Mouse (Mus musculus) heart, adult 2 months (tissue): ENCODE measurements at regions not wholly inside any gene's neighbourhood (a gene's known extent, or its start where the extent isn't known, plus 50 kb on each side); places are given as distances from the start of the nearest gene placed in this dataset.

Experiments used
- DNase-seq, 2 experiments: peaks; one replicate each; pipeline ENCODE4 v3.0.0; 2021
- H3K27ac ChIP-seq: fragments of 200-600 bp; 2 replicates; pipeline ENCODE4 v1.8.1; 2022
- H3K27me3 ChIP-seq: fragments of 200-500 bp; 2 replicates; pipeline ENCODE4 v1.6.1; 2012; ENCODE audit warnings: mild to moderate bottlenecking, low read length, inconsistent platforms, mixed read lengths; ENCODE audit not compliant: control insufficient read depth, insufficient read depth
- H3K36me3 ChIP-seq: fragments of 200-500 bp; 2 replicates; pipeline ENCODE4 v1.6.1; 2012; ENCODE audit warnings: low read length, inconsistent platforms; ENCODE audit not compliant: control insufficient read depth, insufficient read depth
- H3K4me1 ChIP-seq: fragments of 200-500 bp; 2 replicates; pipeline ENCODE4 v1.6.1; 2011; ENCODE audit warnings: low read length; ENCODE audit not compliant: control insufficient read depth, insufficient read depth
- H3K4me3 ChIP-seq: fragments of 200-600 bp; 2 replicates; pipeline ENCODE4 v1.8.1; 2022
- H3K79me2 ChIP-seq: fragments of 200-500 bp; replicated peaks from 2 replicates; pipeline ENCODE4 v1.6.1; 2012; ENCODE audit warnings: mild to moderate bottlenecking, inconsistent platforms, low read length, moderate library complexity, mixed read lengths; ENCODE audit not compliant: control insufficient read depth, insufficient read depth
- H3K9ac ChIP-seq: fragments of 200-500 bp; 2 replicates; pipeline ENCODE4 v1.6.1; 2012; ENCODE audit warnings: low read depth, mild to moderate bottlenecking, control low read depth, inconsistent platforms, low read length, mixed read lengths
- CTCF ChIP-seq: fragments of 200-600 bp; IDR thresholded peaks from 2 replicates; pipeline ENCODE4 v1.8.1; 2022; ENCODE audit warnings: antibody characterized with exemption, mild to moderate bottlenecking, moderate library complexity
- EP300 ChIP-seq: fragments of 200-500 bp; IDR thresholded peaks from 2 replicates; pipeline ENCODE4 v1.6.1; 2011; ENCODE audit warnings: low read depth, low read length, control low read depth; ENCODE audit not compliant: insufficient read depth
- POLR2A ChIP-seq: fragments of 200-500 bp; IDR thresholded peaks from 2 replicates; pipeline ENCODE4 v1.6.1; 2011; ENCODE audit warnings: mild to moderate bottlenecking, low read depth, low read length, control low read depth; ENCODE audit not compliant: insufficient read depth
- WGBS: fragments of 180-500 bp; shearing (Covaris S2); methylation state at CpG from one replicate; pipeline ENCODE4 v1.1.7; 2018; 5-methylcytosine and 5-hydroxymethylcytosine counted together
- intact Hi-C: fragments of 180-260 bp; cut with DNase I; formaldehyde crosslinking; loops from one replicate; pipeline ENCODE4 v1.15.1; 2025

GRCm38 (mm10) chrX:145672776-145673175 lies 167.8 kb upstream of the Amot start:
- no peaks in the 10 kb centered on the region for H3K36me3 ChIP-seq
- no peak for DNase-seq
- intact Hi-C loops: loop anchor here (2.0 kb wide), 1 partner anchor 132 kb away; no protein-coding TSS in a partner anchor
- TF ChIP-seq CTCF (peak; percentile 87), EP300 (no peak), POLR2A (no peak)
- no peaks in the 10 kb centered on the region for H3K79me2 ChIP-seq
- no peaks in the 10 kb centered on the region for H3K27me3 ChIP-seq
- H3K27ac ChIP-seq: no peak overlapping the region
- H3K4me1 ChIP-seq: no peaks in the 10 kb centered on the region
- H3K4me3 ChIP-seq: no peak overlapping the region
- no peak overlapping the region for H3K9ac ChIP-seq

DNA sequence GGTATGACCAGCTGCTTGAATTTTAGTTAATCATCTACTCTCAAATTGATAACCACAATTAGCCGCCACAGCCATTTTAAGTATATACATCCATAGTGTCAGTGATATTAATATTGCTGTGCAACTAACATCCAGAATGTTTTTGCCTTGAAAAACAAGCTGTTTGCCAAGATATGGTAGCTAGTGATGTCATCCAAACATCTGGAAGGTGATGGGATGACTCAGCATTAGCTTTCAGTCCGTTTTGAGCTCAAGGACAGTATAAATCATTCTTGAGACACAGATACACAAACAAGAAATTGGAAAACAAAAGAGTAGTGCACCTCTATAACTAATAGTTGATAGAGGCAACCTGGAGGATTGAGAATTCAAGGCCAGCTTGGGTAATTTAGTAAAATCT lies 146.7 kb upstream of the Amot start:
- intact Hi-C loops: no loop called here
- H3K27me3 ChIP-seq: no peaks in the 10 kb centered on the region
- H3K9ac ChIP-seq: no peak overlapping the region
- no peak overlapping the region for H3K4me3 ChIP-seq
- DNase-seq: no peak
- no peaks in the 10 kb centered on the region for H3K4me1 ChIP-seq
- no peak overlapping the region for H3K27ac ChIP-seq
- no peaks in the 10 kb centered on the region for H3K36me3 ChIP-seq
- TF ChIP-seq CTCF (no peak), POLR2A (no peak), EP300 (no peak)
- H3K79me2 ChIP-seq: no peaks in the 10 kb centered on the region
- WGBS: 59% methylated on average over 2 of the region's 2 CpGs

DNA sequence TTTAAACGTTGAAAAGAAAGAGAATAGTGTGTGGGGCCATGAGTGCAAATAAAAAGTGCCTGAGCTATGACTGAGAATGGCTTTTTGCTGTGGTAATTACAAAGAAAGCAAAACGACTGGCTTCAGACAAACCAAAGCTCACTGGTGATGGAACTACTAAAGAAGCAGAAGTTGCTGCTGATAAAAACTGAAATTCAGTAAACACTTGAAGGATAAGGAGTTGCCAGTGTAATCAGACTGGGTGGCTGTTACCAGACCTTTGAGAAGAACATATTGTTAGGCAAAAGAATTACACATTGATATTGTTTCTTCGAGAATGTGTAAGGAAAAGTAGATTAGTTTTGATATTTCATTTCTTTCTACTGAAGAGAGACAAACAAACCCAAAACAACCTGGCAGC lies 114.7 kb upstream of the Amot start:
- DNase-seq: no peak
- Histone ChIP-seq H3K4me3 (no peak overlapping the region), H3K79me2 (no peaks in the 10 kb centered on the region), H3K4me1 (no peaks in the 10 kb centered on the region), H3K9ac (no peak overlapping the region), H3K27ac (no peak overlapping the region), H3K36me3 (no peaks in the 10 kb centered on the region), H3K27me3 (no peaks in the 10 kb centered on the region)
- TF ChIP-seq POLR2A (no peak), EP300 (no peak), CTCF (no peak)
- intact Hi-C loops: no loop called here
- WGBS: 34% methylated on average over 3 of the region's 3 CpGs

GRCm38 (mm10) chrX:145602085-145602484 lies 97.1 kb upstream of the Amot start:
- no peaks in the 10 kb centered on the region for H3K36me3 ChIP-seq
- no peak overlapping the region for H3K4me3 ChIP-seq
- H3K79me2 ChIP-seq: no peaks in the 10 kb centered on the region
- no peak for DNase-seq
- H3K27me3 ChIP-seq: no peaks in the 10 kb centered on the region
- no peak for TF ChIP-seq POLR2A
- TF ChIP-seq EP300: no peak
- TF ChIP-seq CTCF: no peak
- no peak overlapping the region for H3K9ac ChIP-seq
- no peak overlapping the region for H3K27ac ChIP-seq
- H3K4me1 ChIP-seq: no peaks in the 10 kb centered on the region
- intact Hi-C loops: no loop called here
- WGBS: 86% methylated on average over 10 of the region's 10 CpGs

DNA sequence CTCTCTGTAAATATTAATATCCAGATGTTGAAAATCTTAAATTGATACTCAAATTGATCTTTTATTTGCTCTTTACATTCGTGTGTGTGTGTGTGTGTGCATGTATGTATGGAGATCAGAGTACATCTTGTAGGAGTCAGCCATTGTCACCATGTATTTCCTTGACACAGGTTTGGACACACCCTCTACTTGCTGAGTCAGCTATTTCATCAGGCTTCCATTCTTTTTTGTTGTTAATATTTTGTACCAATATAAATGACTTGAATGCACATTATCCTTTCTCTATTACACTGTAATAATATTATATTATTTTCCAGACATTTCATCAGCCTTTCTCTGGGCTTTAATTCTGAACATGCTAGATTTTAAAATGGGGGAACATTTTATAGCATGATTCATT lies 85.8 kb upstream of the Amot start:
- no peak overlapping the region for H3K9ac ChIP-seq
- no peak overlapping the region; the same call in 1 of the 2 replicates for H3K27ac ChIP-seq
- DNase-seq: no peak
- no peak for TF ChIP-seq EP300
- TF ChIP-seq CTCF: no peak
- no peak for TF ChIP-seq POLR2A
- no peaks in the 10 kb centered on the region for H3K27me3 ChIP-seq
- no peak overlapping the region for H3K4me3 ChIP-seq
- 36% methylated on average over 1 of the region's 1 CpGs for WGBS
- H3K79me2 ChIP-seq: no peaks in the 10 kb centered on the region
- H3K36me3 ChIP-seq: no peaks in the 10 kb centered on the region
- intact Hi-C loops: no loop called here
- H3K4me1 ChIP-seq: no peaks in the 10 kb centered on the region

DNA sequence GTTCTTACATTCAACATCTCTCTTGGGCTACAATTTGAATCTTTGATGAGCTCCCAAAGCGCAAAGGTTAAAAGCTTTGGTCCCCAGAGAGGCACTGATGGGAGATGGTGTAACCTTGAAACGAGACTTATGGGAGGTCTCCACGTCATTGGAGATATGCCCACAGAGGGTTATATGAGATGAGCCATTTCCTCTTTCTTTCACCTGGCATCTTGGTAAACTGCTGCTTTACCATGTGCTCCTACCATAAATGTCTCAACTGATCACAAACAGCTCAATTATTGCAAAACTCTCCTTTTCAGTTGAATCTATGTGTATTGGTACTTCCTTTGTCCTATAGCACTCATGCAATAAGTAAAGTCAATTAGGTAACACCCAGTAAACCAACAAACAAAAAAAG lies 62.5 kb upstream of the Amot start:
- Histone ChIP-seq H3K79me2 (no peaks in the 10 kb centered on the region), H3K27me3 (no peaks in the 10 kb centered on the region), H3K27ac (no peak overlapping the region), H3K4me1 (no peaks in the 10 kb centered on the region), H3K36me3 (no peaks in the 10 kb centered on the region), H3K9ac (no peak overlapping the region), H3K4me3 (no peak overlapping the region)
- TF ChIP-seq CTCF (no peak), EP300 (no peak), POLR2A (no peak)
- intact Hi-C loops: no loop called here
- WGBS: 76% methylated on average over 3 of the region's 3 CpGs
- no peak for DNase-seq

DNA sequence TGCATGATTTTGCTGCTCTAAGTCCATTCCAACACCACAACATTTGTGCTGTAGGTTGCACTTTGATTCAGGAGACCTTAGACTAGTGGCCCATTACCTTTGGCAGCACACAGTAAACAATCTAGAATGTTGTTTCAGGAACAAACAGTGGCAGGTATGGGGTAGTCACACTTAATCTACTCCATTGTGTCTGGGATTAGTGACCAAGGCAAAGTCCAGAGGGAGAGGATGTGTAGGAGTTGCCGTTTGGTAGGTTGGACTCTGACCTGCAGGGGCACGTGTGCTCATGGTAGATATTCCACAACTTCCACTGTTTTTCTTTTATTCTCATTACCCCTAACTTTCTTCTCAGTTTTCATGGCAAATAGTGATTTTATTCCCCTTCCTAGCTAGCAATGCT lies 62.1 kb upstream of the Amot start:
- Histone ChIP-seq H3K36me3 (no peaks in the 10 kb centered on the region), H3K79me2 (no peaks in the 10 kb centered on the region), H3K9ac (no peak overlapping the region), H3K27ac (no peak overlapping the region), H3K4me3 (no peak overlapping the region), H3K4me1 (no peaks in the 10 kb centered on the region), H3K27me3 (no peaks in the 10 kb centered on the region)
- TF ChIP-seq EP300: no peak
- no peak for TF ChIP-seq POLR2A
- intact Hi-C loops: no loop called here
- WGBS: 54% methylated on average over 2 of the region's 2 CpGs
- DNase-seq: no peak
